Mouse (Mus musculus) right cerebral cortex, postnatal 36 days (tissue): ENCODE measurements around the gene Rassf10.
A peak's percentile ranks its signal among the peaks of the same experiment; 100 is the strongest.
"Not testable (repeated sequence)": the region's sequence is repeated elsewhere in the genome, so short reads cannot be mapped to it uniquely, and the experiment has no call there.

Experiments
- DNase-seq, 2 experiments: peaks; one replicate each; pipeline ENCODE4 v3.0.0; 2022; ENCODE audit warnings: low spot score in 2 of 2, mixed read lengths in 1 of 2

Gene Rassf10

DNA sequence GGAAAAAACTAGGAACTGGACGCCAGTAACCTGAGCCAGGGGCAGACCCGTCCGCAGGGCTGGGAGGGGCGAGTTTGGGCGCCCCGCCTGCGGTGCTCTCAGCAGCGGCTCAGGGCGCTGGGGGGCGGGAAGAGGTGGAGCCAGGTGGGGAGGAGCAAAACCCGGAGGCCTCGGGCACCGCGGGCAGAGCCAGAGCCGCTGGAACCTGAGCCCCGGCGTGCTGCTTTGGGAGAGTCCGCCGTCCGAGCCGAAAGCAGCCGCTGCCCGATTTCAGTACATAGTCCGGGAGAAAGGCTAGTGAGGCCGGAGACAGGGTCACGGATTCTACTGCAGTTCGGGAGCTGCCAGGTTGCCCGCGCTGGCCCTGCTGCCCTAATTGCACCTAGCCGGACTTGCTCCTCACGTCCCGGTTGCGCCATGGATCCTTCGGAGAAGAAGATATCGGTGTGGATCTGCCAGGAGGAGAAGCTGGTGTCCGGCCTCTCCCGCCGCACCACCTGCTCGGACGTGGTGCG, at the start of gene Rassf10:
Gene Rassf10 (plus strand): TSS at position 186 of the 515 bp plus-strand sequence.
- DNase-seq, result peak; percentile 2 to 4

GRCm38 (mm10) chr7:112906848-112907247, 46.9 kb upstream of the Rassf10 start:
- DNase-seq, result no peak

DNA sequence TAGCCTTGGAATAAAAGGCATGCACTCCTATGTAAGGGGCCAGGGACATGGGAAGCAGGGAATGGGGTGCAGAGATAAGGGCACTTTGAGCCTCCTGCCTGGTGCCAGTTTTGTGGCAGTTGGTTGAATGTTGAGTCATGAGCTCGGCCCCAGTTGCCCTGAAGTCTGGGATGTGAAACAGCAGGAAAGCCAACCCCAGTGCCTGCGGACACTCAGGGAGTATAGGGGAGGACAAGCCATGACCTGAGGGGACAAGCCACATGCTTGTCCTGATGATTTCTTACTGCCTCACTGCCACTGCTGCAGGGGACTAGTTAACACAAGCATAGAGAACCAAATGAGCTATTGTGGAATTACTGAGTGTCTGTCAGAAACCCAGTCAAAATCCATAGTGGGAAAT, 46.3 kb upstream of the Rassf10 start:
- DNase-seq, result no peak

DNA sequence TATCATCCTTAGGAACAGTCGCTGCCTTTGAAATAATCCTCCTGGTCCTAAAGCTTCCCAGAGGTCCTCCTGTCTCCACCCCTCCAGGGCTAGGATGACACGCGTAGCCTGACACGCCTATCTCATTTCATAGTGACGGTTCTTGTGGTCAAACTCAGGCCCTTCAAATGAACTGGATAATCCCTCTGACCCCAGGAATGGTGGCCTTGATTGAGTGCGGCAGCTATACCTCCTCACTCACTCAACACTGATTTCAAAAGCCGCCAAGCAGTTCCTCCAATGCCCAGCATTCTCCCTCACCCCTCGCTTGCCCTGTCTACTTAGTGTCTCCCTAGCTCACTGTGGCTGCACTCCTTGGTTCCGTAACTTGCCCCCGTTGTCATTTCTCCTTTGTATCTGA, 44.6 kb upstream of the Rassf10 start:
- DNase-seq, result no peak

GRCm38 (mm10) chr7:112912969-112913368, 40.8 kb upstream of the Rassf10 start:
- DNase-seq, result no peak

GRCm38 (mm10) chr7:112915571-112915970, 38.2 kb upstream of the Rassf10 start:
- peak; percentile 18 to 25 for DNase-seq

- DNase-seq, result no peak
Measured at GRCm38 (mm10) chr7:112917613-112918278, 36.0 kb upstream of the Rassf10 start.

DNA sequence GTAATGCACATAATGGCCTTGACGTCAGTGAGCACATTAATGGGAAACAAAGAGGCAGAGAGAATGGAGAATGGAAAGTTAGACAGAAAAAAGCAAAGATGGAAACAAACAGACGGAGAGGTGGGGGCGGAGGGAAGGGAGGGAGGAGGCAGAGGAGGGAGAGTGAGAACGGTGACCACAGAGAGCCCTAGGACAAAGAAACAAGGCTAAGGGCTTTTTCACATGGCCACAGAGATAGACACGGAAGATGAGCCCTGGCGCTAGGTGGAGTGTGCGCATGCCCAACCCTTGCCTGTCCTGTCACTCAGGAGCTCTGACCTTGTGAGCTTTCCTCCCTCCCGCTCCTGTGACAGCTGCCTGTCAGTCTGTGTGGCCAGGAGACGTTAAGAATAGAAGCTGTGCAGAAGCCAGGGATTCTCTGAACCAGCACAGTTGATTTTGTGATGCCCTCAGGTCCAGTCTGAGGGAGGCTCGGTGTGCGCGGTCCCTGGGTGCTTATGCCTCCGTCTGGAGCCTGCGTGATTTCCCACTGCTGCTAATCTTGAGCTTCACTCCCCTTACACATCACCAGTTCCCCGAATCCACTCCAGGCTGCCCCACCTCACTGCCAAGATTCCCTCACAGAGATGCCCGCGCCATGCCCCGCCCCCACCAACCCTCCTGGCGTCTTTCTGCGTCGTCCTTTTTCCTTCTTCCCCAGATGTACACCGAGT, 35.3 kb upstream of the Rassf10 start:
- DNase-seq, result peak; percentile 4 to 6

DNA sequence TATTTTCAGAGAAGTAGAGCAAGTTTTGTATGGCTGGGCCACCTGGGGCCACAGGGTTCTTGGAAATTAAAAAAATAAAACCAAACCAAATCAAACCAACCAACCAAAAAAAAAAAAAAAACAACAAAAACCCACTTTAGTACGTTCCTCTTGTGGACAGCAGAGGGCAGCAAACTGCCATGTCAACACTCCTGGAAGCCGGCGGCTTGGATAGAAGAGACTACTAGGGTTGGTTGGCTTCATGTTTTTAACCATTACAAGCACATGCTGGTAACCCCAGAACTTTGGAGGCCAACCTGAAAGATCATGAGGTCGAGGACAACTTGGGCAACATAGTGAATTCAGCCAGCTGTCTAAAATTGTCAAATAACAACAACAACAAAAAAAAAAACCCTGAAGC, 33.9 kb upstream of the Rassf10 start:
- DNase-seq, result peak; percentile 12 to 26

DNA sequence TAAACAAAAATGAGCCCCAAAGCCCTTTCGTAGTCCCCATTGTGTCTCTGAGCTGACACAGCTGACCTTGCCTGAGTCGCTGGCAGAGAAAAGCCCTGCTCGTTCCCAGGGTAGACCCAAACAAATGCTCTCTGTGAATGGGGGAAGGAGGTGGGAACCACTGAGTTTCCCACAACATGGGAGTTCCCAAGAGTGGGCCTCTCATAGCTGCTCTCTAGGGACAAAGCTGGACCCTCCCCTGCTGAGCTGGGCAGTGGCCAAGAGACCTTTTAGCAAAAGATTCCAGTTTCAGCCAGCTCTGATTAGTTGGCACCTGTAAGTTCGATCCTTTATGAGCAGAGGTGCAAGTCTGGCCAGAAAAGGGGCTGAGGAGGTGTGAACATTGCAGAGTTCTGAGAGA, 31.0 kb upstream of the Rassf10 start:
- DNase-seq, result no peak

- DNase-seq, result no peak
Measured at GRCm38 (mm10) chr7:112923712-112924111, 30.1 kb upstream of the Rassf10 start.

GRCm38 (mm10) chr7:112930669-112931068, 23.1 kb upstream of the Rassf10 start:
- no peak for DNase-seq

- not testable (repeated sequence) for DNase-seq
Measured at GRCm38 (mm10) chr7:112935876-112936275, 17.9 kb upstream of the Rassf10 start.

- no peak for DNase-seq
Measured at GRCm38 (mm10) chr7:112937089-112937488, 16.7 kb upstream of the Rassf10 start.

DNA sequence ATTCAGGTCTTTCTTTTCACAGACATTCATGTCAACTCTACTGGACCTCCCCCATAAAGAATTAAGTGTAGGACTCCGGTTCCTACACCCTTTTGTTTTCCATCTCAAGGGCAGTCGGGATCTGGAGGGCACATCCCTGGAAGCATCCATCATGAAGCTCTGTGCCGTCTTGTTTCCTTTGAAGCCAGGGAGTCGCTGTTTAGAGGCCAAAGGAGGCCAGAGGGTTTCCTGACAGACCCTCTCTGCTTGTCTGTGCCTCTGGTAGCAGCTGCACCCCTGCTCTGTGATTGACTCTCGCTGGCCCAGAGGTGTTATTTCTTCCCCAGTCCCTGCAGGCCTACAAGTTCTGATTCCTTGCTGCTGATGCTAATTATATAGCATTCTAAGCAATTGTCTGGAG, 14.8 kb upstream of the Rassf10 start:
- no peak for DNase-seq

- DNase-seq, result no peak
Measured at GRCm38 (mm10) chr7:112942567-112942966, 11.2 kb upstream of the Rassf10 start.

GRCm38 (mm10) chr7:112943056-112943455, 10.7 kb upstream of the Rassf10 start:
- no peak for DNase-seq

DNA sequence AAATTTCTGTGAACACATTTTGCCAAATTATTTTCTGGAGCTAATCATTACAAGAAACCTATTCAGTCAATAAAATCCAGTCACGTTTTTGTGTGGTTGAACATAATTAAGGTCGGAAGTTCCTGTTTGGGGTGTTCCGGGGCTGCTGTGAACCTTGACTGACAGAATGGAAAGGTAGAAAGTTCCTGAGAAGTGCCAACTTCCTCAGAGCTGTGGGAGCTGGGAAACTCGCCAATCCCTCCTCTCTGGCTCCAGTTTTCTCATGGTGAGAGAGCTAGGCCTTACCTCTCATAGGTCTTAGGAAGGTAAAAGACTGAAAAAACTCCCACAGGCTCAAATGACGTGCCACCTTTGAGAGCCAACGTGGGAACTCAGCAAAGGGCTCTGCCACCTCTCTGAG, 7.1 kb upstream of the Rassf10 start:
- DNase-seq, result no peak

DNA sequence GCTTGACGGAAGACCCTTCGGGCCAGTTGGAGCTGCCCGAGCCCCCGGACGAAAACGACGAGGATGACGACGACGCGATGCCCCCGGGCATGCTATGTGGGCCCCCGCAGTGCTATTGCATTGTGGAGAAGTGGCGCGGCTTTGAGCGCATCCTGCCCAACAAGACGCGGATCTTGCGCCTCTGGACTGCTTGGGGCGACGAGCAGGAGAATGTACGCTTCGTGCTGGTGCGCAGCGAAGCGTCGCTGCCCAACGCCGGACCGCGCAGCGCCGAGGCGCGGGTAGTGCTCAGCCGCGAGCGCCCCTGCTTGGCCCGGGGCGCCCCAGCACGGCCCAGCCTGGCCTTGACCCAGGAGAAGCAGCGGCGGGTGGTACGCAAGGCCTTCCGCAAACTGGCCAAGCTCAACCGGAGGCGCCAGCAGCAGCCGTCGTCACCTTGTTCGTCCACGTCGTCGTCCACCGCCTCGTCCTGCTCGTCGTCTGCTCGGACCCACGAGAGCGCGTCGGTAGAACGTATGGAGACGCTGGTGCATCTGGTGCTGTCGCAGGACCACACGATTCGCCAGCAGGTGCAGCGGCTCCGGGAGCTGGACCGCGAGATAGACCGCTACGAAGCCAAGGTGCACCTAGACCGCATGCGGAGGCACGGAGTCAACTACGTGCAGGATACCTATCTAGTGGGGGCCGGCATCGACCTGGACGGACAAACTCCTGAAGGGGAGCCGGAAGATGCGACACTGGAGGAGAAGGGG, 765 bp downstream of the Rassf10 start:
- no peak for DNase-seq

DNA sequence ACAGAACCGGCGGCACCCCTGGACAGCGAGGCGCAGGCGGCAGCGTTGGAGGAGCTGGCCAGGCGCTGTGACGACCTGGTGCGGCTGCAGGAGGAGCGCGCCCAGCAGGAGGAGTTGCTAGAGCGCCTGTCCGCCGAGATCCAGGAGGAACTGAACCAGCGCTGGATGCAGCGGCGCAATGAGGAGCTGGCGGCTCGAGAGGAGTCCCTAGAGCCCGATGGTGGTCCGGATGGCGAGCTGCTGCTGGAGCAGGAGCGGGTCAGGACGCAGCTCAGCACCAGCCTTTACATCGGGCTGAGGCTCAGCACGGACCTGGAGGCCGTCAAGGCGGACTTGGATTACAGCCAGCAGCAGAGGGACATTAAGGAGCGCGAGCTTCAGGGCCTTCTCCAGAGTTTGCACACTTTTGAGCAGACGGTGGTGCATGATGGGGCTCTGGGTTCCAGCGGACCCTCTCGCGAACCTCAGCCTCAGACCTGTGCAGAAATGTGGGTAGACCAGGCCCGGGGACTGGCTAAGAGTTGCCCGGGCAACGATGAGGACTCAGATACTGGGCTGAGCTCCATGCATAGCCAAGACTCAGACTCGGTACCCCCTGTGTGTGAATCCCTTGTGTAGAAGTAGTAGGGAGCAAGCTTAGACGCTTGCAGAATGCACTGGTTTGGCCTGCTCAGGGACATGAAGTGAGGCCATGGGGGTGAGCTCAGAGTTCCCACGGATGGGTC, 1.5 kb downstream of the Rassf10 start:
- DNase-seq, result no peak

DNA sequence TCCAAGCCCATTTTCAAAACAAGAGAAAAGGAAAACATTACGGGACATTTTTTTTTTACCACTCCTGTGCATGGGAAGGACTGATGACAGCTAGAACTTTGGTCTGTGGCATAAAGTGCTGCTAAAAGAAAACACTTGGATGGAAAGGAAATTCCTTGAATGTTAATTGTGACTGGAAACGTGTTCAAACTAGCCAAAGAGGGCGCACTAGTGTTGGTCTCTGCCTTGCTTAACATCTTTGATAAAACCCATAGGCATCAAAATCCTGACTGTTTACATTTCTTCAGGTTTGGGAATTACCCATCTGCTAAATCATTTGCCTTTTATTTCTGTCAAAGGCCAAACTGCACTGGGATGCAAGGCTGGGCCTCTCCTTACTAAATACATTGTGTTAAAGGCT, 2.2 kb downstream of the Rassf10 start:
- no peak for DNase-seq

DNA sequence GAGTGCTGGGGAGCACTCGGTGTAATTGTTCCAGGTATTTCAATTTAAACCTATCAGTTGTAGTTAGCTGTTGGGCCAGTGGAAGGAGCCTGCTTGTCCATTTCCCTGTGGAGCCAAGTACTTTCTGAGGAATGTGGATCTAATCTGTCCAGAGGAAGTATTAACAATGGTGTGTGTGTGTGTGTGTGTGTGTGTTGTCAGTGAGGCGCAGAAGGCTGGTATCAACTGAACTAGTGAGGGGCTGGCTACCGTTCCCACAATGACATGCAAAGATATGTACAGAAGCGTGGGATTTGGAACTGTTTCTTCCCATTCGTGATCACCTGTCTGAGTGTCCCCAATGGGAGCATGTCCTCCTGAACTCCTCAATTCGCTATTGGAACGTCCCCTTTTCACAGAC, 3.2 kb downstream of the Rassf10 start:
- no peak for DNase-seq
